Mouse (Mus musculus) heart, embryonic 11.5 days (tissue): ENCODE measurements around the gene Srgap3. TPM values are rescaled to one million over a fixed set of nuclear protein-coding genes. Genes with fewer than 3 reads are reported as not detected.
A peak's percentile ranks its signal among the peaks of the same experiment; 100 is the strongest.

Source experiments
- ATAC-seq: fragments of 200-750 bp; cut with Nextera tagmentation; replicated peaks from 2 replicates; pipeline ENCODE4 v1.8.0; 2017; ENCODE audit warnings: moderate library complexity; ENCODE audit not compliant: insufficient number of reproducible peaks, low FRiP score, low TSS enrichment
- H3K27ac ChIP-seq: fragments of 300-500 bp; sonication (generic); 2 replicates; pipeline ENCODE4 v1.5.1; 2014; ENCODE audit warnings: mild to moderate bottlenecking, low read depth, low read length
- H3K27me3 ChIP-seq: fragments of 300-500 bp; sonication (generic); 2 replicates; pipeline ENCODE4 v1.6.1; 2014; ENCODE audit warnings: mild to moderate bottlenecking, low read length, mixed read lengths; ENCODE audit not compliant: control insufficient read depth, insufficient read depth
- H3K36me3 ChIP-seq: fragments of 300-500 bp; sonication (generic); 2 replicates; pipeline ENCODE4 v1.6.1; 2014; ENCODE audit warnings: mild to moderate bottlenecking, low read length, moderate library complexity, mixed read lengths; ENCODE audit not compliant: control insufficient read depth, insufficient read depth
- H3K4me1 ChIP-seq: fragments of 300-500 bp; sonication (generic); 2 replicates; pipeline ENCODE4 v1.6.1; 2014; ENCODE audit warnings: low read length; ENCODE audit not compliant: control insufficient read depth, insufficient read depth
- H3K4me2 ChIP-seq: fragments of 300-500 bp; sonication (generic); 2 replicates; pipeline ENCODE4 v1.6.1; 2014; ENCODE audit warnings: mild to moderate bottlenecking, moderate library complexity
- H3K4me3 ChIP-seq: fragments of 300-500 bp; sonication (generic); 2 replicates; pipeline ENCODE4 v1.5.1; 2014; ENCODE audit warnings: low read depth, low read length
- H3K9ac ChIP-seq: fragments of 300-500 bp; sonication (generic); 2 replicates; pipeline ENCODE4 v1.6.1; 2014; ENCODE audit warnings: mild to moderate bottlenecking, low read depth, low read length, moderate library complexity
- H3K9me3 ChIP-seq: fragments of 300-500 bp; sonication (generic); replicated peaks from 2 replicates; pipeline ENCODE4 v1.6.1; 2016; ENCODE audit warnings: low read length; ENCODE audit not compliant: control insufficient read depth
- WGBS: fragments of 180-500 bp; shearing (Covaris S2); extraction: QIAGEN DNeasy Blood & Tissue Kit; methylation state at CpG from one replicate; pipeline ENCODE4 v1.1.7; 2014; ENCODE audit not compliant: insufficient replicate concordance; 5-methylcytosine and 5-hydroxymethylcytosine counted together
- polyA plus RNA-seq: library from polyadenylated mRNA; unstranded; fragments of >200 nt; fragmentation: Nextera tagmentation; extraction: Ambion mirVana; gene quantifications from 2 replicates; pipeline ENCODE4 v1.2.1, GENCODE M21; 2014

Srgap3 gene
- polyA plus RNA-seq, 1 experiment from 2014 or later: 1.2 TPM

GRCm38 (mm10) chr6:112955773-112956172 lies 8.7 kb upstream of the Srgap3 start:
- no peak for ATAC-seq
- no peaks in the 10 kb centered on the region for H3K9me3 ChIP-seq

GRCm38 (mm10) chr6:112953905-112954304 lies 6.8 kb upstream of the Srgap3 start:
- ATAC-seq: no peak
- Histone ChIP-seq H3K4me1 (no peaks in the 10 kb centered on the region), H3K9me3 (no peaks in the 10 kb centered on the region), H3K36me3 (no peaks in the 10 kb centered on the region), H3K4me3 (no peak overlapping the region), H3K27me3 (0 out of 2 replicates have a peak, but pooled peaks cover under 1% of the 10 kb centered on the region), H3K4me2 (no peak overlapping the region), H3K9ac (no peak overlapping the region), H3K27ac (no peak overlapping the region)
- 79% methylated on average over 7 of the region's 7 CpGs for WGBS

More at GRCm38 (mm10) chr6:112955773-112956172, 8.7 kb upstream of the Srgap3 start:
- no peak overlapping the region for H3K4me3 ChIP-seq
- no peak overlapping the region for H3K27ac ChIP-seq
- H3K36me3 ChIP-seq: no peaks in the 10 kb centered on the region
- H3K9ac ChIP-seq: no peak overlapping the region
- 0 out of 2 replicates have a peak, but pooled peaks cover 3% of the 10 kb centered on the region for H3K27me3 ChIP-seq
- 39% methylated on average over 2 of the region's 2 CpGs for WGBS
- no peaks in the 10 kb centered on the region for H3K4me1 ChIP-seq
- H3K4me2 ChIP-seq: no peak overlapping the region

- H3K27ac ChIP-seq: no peak overlapping the region
- H3K4me3 ChIP-seq: no peak overlapping the region
- WGBS: 76% methylated on average over 2 of the region's 2 CpGs
- H3K9ac ChIP-seq: no peak overlapping the region
- ATAC-seq: no peak
- H3K27me3 ChIP-seq: no peaks in the 10 kb centered on the region
- H3K9me3 ChIP-seq: no peaks in the 10 kb centered on the region
- no peak overlapping the region for H3K4me2 ChIP-seq
- H3K36me3 ChIP-seq: no peaks in the 10 kb centered on the region
- H3K4me1 ChIP-seq: peaks cover 3% of the 10 kb centered on the region; the same call in 1 of the 2 replicates
Measured at GRCm38 (mm10) chr6:112951254-112951653, 4.2 kb upstream of the Srgap3 start.

GRCm38 (mm10) chr6:112950205-112951110 lies 3.4 kb upstream of the Srgap3 start:
- H3K4me3 ChIP-seq: no peak overlapping the region
- H3K27ac ChIP-seq: no peak overlapping the region
- no peak overlapping the region for H3K4me2 ChIP-seq
- H3K9me3 ChIP-seq: no peaks in the 10 kb centered on the region
- WGBS: 52% methylated on average over 8 of the region's 8 CpGs
- ATAC-seq: no peak
- H3K9ac ChIP-seq: no peak overlapping the region
- H3K4me1 ChIP-seq: peaks cover 3% of the 10 kb centered on the region; the same call in 1 of the 2 replicates
- no peaks in the 10 kb centered on the region for H3K36me3 ChIP-seq
- H3K27me3 ChIP-seq: no peaks in the 10 kb centered on the region

GRCm38 (mm10) chr6:112949220-112949619 lies 2.2 kb upstream of the Srgap3 start:
- H3K4me1 ChIP-seq: peaks cover 3% of the 10 kb centered on the region; the same call in 1 of the 2 replicates
- no peak for ATAC-seq
- H3K27ac ChIP-seq: no peak overlapping the region
- no peak overlapping the region for H3K4me3 ChIP-seq
- no peak overlapping the region for H3K9ac ChIP-seq
- peaks cover 3% of the 10 kb centered on the region; the same call in 1 of the 2 replicates for H3K27me3 ChIP-seq
- no peak overlapping the region for H3K4me2 ChIP-seq
- no peaks in the 10 kb centered on the region for H3K9me3 ChIP-seq
- 72% methylated on average over 2 of the region's 2 CpGs for WGBS
- H3K36me3 ChIP-seq: no peaks in the 10 kb centered on the region

DNA sequence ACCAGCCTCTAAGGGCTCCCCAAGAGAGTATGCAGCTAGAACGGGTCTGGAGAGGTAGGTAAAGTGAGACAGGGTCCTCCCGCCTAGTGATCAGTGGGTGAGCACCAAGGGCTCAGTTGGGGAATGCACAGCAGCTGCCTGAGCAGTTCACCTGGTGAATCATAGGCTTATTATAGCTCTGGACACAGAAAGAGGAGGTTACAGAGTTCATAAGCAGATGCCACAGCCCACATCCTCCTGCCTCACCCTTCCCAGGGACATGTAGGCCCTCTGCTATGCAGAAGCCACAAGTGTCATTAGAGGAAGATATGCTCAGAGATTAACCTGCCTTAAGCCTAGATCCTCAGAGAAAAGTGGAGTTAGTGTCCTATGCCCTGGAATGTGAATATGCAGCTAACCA lies 1.4 kb upstream of the Srgap3 start:
- 80% methylated on average over 2 of the region's 2 CpGs for WGBS
- no peaks in the 10 kb centered on the region for H3K9me3 ChIP-seq
- H3K9ac ChIP-seq: no peak overlapping the region
- H3K4me1 ChIP-seq: peaks cover 3% of the 10 kb centered on the region; the same call in 1 of the 2 replicates
- H3K4me3 ChIP-seq: no peak overlapping the region
- H3K4me2 ChIP-seq: no peak overlapping the region
- ATAC-seq: no peak
- H3K27ac ChIP-seq: no peak overlapping the region
- H3K36me3 ChIP-seq: no peaks in the 10 kb centered on the region
- peaks cover 3% of the 10 kb centered on the region; the same call in 1 of the 2 replicates for H3K27me3 ChIP-seq

GRCm38 (mm10) chr6:112946021-112946811 lies 850 bp downstream of the Srgap3 start:
- H3K27ac ChIP-seq: no peak overlapping the region

DNA sequence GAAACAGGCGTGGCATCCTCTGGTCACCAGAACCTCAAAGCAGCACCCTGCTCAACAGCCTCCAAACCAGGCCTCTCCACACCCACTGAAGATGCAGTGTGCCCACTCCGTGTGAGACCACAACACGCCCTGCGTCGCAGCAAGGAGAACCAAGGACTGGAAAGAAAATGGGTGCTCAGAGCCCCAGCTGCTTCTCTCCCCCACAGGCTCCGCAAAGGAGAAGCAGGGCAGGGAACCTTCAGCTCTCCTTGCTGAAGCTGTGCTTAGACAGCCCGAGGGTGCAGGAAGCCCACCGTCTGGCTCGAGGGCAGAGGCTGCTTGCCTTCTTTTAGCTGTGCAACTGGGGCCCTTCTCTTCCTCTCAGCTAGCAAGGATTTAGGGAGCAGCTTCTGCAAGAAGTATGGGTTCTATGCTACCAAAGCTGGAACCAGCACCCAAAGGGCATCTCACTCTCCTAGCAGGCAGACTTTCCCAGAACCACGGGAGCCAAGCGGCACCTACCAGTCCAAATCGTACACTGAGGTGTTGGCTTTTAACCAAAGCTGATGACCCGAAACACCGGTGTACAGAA lies 1.8 kb downstream of the Srgap3 start:
- no peak for ATAC-seq
- WGBS: 47% methylated on average over 14 of the region's 14 CpGs
- H3K4me3 ChIP-seq: 0 out of 2 replicates have a peak overlapping the region, but pooled peaks have one; percentile 8
- H3K36me3 ChIP-seq: no peaks in the 10 kb centered on the region
- H3K9me3 ChIP-seq: no peaks in the 10 kb centered on the region
- H3K27ac ChIP-seq: no peak overlapping the region
- peaks cover 3% of the 10 kb centered on the region; the same call in 1 of the 2 replicates for H3K4me1 ChIP-seq
- H3K27me3 ChIP-seq: peaks cover 3% of the 10 kb centered on the region; the same call in 1 of the 2 replicates
- peak overlapping the region; percentile 27 for H3K4me2 ChIP-seq
- H3K9ac ChIP-seq: 0 out of 2 replicates have a peak overlapping the region, but pooled peaks have one; percentile 22

More at GRCm38 (mm10) chr6:112946021-112946811, 850 bp downstream of the Srgap3 start:
- Histone ChIP-seq H3K9me3 (no peaks in the 10 kb centered on the region), H3K9ac (peak overlapping the region; percentile 71), H3K27me3 (peaks cover 3% of the 10 kb centered on the region; the same call in 1 of the 2 replicates), H3K4me1 (peaks cover 3% of the 10 kb centered on the region; the same call in 1 of the 2 replicates), H3K4me2 (peak overlapping the region; percentile 85), H3K36me3 (no peaks in the 10 kb centered on the region), H3K4me3 (peak overlapping the region; percentile 48)
- 16% methylated on average over 12 of the region's 12 CpGs for WGBS
- no peak for ATAC-seq
